In genomic region chr12:80436336-80436976, GRCm38 (mm10) we compare ENCODE assay signal across 8 mouse cellular contexts. TPM values are rescaled to one million over a fixed set of nuclear protein-coding genes. Genes with fewer than 3 reads are reported as not detected.
DNase-seq lines count a peak whose midpoint lies in the region; ATAC-seq and TF ChIP-seq lines count a peak whose summit lies in the region.

TSS of gene Dcaf5 (minus strand) at chr12:80436601.

- H3K9me3 ChIP-seq in E14TG2a.4 (ENCODE audit: low read length), result no peaks in the 10 kb centered on the region
- no peaks in the 10 kb centered on the region for H3K9me3 ChIP-seq in forebrain, embryonic 13.5 days (replicated peaks)
- no peaks in the 10 kb centered on the region for H3K9me3 ChIP-seq in heart, postnatal 0 days (replicated peaks; ENCODE audit: control insufficient read depth, low read length)
- no peaks in the 10 kb centered on the region for H3K9me3 ChIP-seq in liver, embryonic 15.5 days (replicated peaks)
- H3K9me3 ChIP-seq in neural tube, embryonic 12.5 days, result no peaks in the 10 kb centered on the region
- no peaks in the 10 kb centered on the region for H3K9me3 ChIP-seq in stomach, postnatal 0 days (ENCODE audit: control insufficient read depth, low read length)

- ATAC-seq in cerebellum, adult (ENCODE audit: insufficient number of reproducible peaks, low FRiP score, low TSS enrichment), result peak; percentile 66
- peak; percentile 86 for ATAC-seq in forebrain, embryonic 13.5 days
- peak; percentile 71 for ATAC-seq in heart, postnatal 0 days (ENCODE audit: insufficient read depth, low read depth)
- ATAC-seq in liver, embryonic 15.5 days (ENCODE audit: insufficient read depth), result peak; percentile 80
- peak; percentile 76 for ATAC-seq in neural tube, embryonic 12.5 days (ENCODE audit: low FRiP score, low read depth)
- peak; percentile 66 for ATAC-seq in stomach, postnatal 0 days (ENCODE audit: low FRiP score, low TSS enrichment)

- TF ChIP-seq CTCF in E14TG2a.4 (conservative IDR thresholded peaks at IDR 0.05; ENCODE audit: low read length), result no peak
- no peak for TF ChIP-seq CTCF in heart, postnatal 0 days (IDR thresholded peaks at IDR 0.05; ENCODE audit: low read depth)
- TF ChIP-seq CTCF in stomach, postnatal 0 days (IDR thresholded peaks at IDR 0.05; ENCODE audit: low read depth), result peak; percentile 7; the same call in 1 of the 2 replicates

- TF ChIP-seq EP300 in heart, postnatal 0 days (IDR thresholded peaks at IDR 0.05; ENCODE audit: low read depth), result no peak
- TF ChIP-seq EP300 in stomach, postnatal 0 days (optimal IDR thresholded peaks at IDR 0.05), result no peak

- H3K27ac ChIP-seq in forebrain, embryonic 13.5 days, result peak within 1 kb of the TSS; percentile 96
- H3K27ac ChIP-seq in heart, postnatal 0 days (ENCODE audit: low read depth), result peak within 1 kb of the TSS; percentile 96
- H3K27ac ChIP-seq in liver, embryonic 15.5 days (replicated peaks), result peak within 1 kb of the TSS; percentile 75
- peak within 1 kb of the TSS; percentile 96 for H3K27ac ChIP-seq in neural tube, embryonic 12.5 days
- peak within 1 kb of the TSS; percentile 97 for H3K27ac ChIP-seq in stomach, postnatal 0 days (replicated peaks)

- DNase-seq in heart, postnatal 0 days (ENCODE audit: low spot score), result peak; percentile 71
- DNase-seq in kidney, postnatal 4 days, result peak; percentile 82 to 88
- DNase-seq in stomach, postnatal 0 days (ENCODE audit: low spot score), result peak; percentile 88

- H3K27me3 ChIP-seq in E14TG2a.4 (ENCODE audit: insufficient read depth, low read length), result peaks cover 13% of the 10 kb centered on the region
- no peaks in the 10 kb centered on the region for H3K27me3 ChIP-seq in forebrain, embryonic 13.5 days
- H3K27me3 ChIP-seq in heart, postnatal 0 days (ENCODE audit: control insufficient read depth, insufficient read depth, low read length), result no peaks in the 10 kb centered on the region
- no peaks in the 10 kb centered on the region; the same call in 1 of the 2 replicates for H3K27me3 ChIP-seq in liver, embryonic 15.5 days
- H3K27me3 ChIP-seq in neural tube, embryonic 12.5 days (replicated peaks), result no peaks in the 10 kb centered on the region
- H3K27me3 ChIP-seq in stomach, postnatal 0 days (ENCODE audit: control insufficient read depth, insufficient read depth, low read length), result no peaks in the 10 kb centered on the region

- H3K4me2 ChIP-seq in forebrain, embryonic 13.5 days, result peak within 1 kb of the TSS; percentile 75
- peak within 1 kb of the TSS; percentile 81 for H3K4me2 ChIP-seq in heart, postnatal 0 days (ENCODE audit: low read depth, low read length)
- H3K4me2 ChIP-seq in liver, embryonic 15.5 days, result peak within 1 kb of the TSS; percentile 95
- H3K4me2 ChIP-seq in neural tube, embryonic 12.5 days (replicated peaks), result peak within 1 kb of the TSS; percentile 79
- H3K4me2 ChIP-seq in stomach, postnatal 0 days (replicated peaks; ENCODE audit: low read depth), result peak within 1 kb of the TSS; percentile 90

- peak within 1 kb of the TSS; percentile 89 for H3K4me3 ChIP-seq in E14TG2a.4 (replicated peaks; ENCODE audit: low read length)
- H3K4me3 ChIP-seq in forebrain, embryonic 13.5 days, result peak within 1 kb of the TSS; percentile 93
- H3K4me3 ChIP-seq in heart, postnatal 0 days (ENCODE audit: low read depth, low read length), result peak within 1 kb of the TSS; percentile 72
- peak within 1 kb of the TSS; percentile 79 for H3K4me3 ChIP-seq in liver, embryonic 15.5 days (replicated peaks)
- H3K4me3 ChIP-seq in neural tube, embryonic 12.5 days, result peak within 1 kb of the TSS; percentile 89
- peak within 1 kb of the TSS; percentile 92 for H3K4me3 ChIP-seq in stomach, postnatal 0 days (ENCODE audit: low read depth, low read length)

- H3K9ac ChIP-seq in forebrain, embryonic 13.5 days, result peak within 1 kb of the TSS; percentile 94
- peak within 1 kb of the TSS; percentile 79 for H3K9ac ChIP-seq in heart, postnatal 0 days (replicated peaks; ENCODE audit: low read depth, low read length)
- peak within 1 kb of the TSS; percentile 76 for H3K9ac ChIP-seq in liver, embryonic 15.5 days
- H3K9ac ChIP-seq in neural tube, embryonic 12.5 days, result peak within 1 kb of the TSS; percentile 92
- H3K9ac ChIP-seq in stomach, postnatal 0 days (ENCODE audit: low read length), result peak within 1 kb of the TSS; percentile 95

- WGBS in forebrain, embryonic 13.5 days, result 0% methylated on average over 47 of the region's 79 CpGs
- under 1% methylated on average over 41 of the region's 79 CpGs for WGBS in heart, postnatal 0 days
- WGBS in liver, embryonic 15.5 days (ENCODE audit: insufficient replicate concordance), result 1% methylated on average over 71 of the region's 79 CpGs
- under 1% methylated on average over 73 of the region's 79 CpGs for whole genome bisulfite sequencing in neural tube, embryonic 12.5 days
- WGBS in stomach, postnatal 0 days, result under 1% methylated on average over 65 of the region's 79 CpGs

- no peaks in the 10 kb centered on the region for H3K36me3 ChIP-seq in E14TG2a.4 (ENCODE audit: insufficient read depth, low read length)
- H3K36me3 ChIP-seq in forebrain, embryonic 13.5 days (ENCODE audit: poor library complexity, severe bottlenecking), result 0 out of 2 replicates have a peak, but pooled peaks cover 4% of the 10 kb centered on the region
- no peaks in the 10 kb centered on the region for H3K36me3 ChIP-seq in heart, postnatal 0 days (replicated peaks; ENCODE audit: control insufficient read depth, insufficient read depth, low read length)
- no peaks in the 10 kb centered on the region for H3K36me3 ChIP-seq in liver, embryonic 15.5 days (replicated peaks)
- H3K36me3 ChIP-seq in neural tube, embryonic 12.5 days, result no peaks in the 10 kb centered on the region
- no peaks in the 10 kb centered on the region for H3K36me3 ChIP-seq in stomach, postnatal 0 days (ENCODE audit: control insufficient read depth, insufficient read depth, low read length)

- H3K4me1 ChIP-seq in E14TG2a.4 (replicated peaks; ENCODE audit: low read depth, low read length), result peaks cover 18% of the 10 kb centered on the region
- peaks cover 13% of the 10 kb centered on the region for H3K4me1 ChIP-seq in forebrain, embryonic 13.5 days
- peaks cover 8% of the 10 kb centered on the region for H3K4me1 ChIP-seq in heart, postnatal 0 days (ENCODE audit: control insufficient read depth, insufficient read depth)
- H3K4me1 ChIP-seq in liver, embryonic 15.5 days (replicated peaks), result peaks cover 32% of the 10 kb centered on the region
- H3K4me1 ChIP-seq in neural tube, embryonic 12.5 days, result peaks cover 9% of the 10 kb centered on the region
- H3K4me1 ChIP-seq in stomach, postnatal 0 days (replicated peaks; ENCODE audit: control insufficient read depth, insufficient read depth), result no peaks in the 10 kb centered on the region

RNA-seq across cellular contexts. Expression of gene Dcaf5, which starts in this region (rescaled TPM):
- 16.1 and 19.5 TPM in 2 replicates for polyA plus RNA-seq in forebrain, embryonic 13.5 days (2015; fragmentation: Nextera tagmentation; extraction: Ambion mirVana)
- total RNA-seq in heart, postnatal 0 days (2014; rRNA removed; ENCODE audit: low replicate concordance), result 22.0 and 25.0 TPM in 2 replicates
- polyA plus RNA-seq in heart, postnatal 0 days (2015; fragmentation: Nextera tagmentation; extraction: Ambion mirVana), result 7.1 and 7.9 TPM in 2 replicates
- polyA plus RNA-seq in liver, embryonic 15.5 days (2015; fragmentation: Nextera tagmentation; extraction: Ambion mirVana), result 2.2 and 3.2 TPM in 2 replicates
- 23.0 and 23.7 TPM in 2 replicates for polyA plus RNA-seq in neural tube, embryonic 12.5 days (2016; fragmentation: Nextera tagmentation; extraction: Ambion mirVana)
- polyA plus RNA-seq in stomach, postnatal 0 days (2015; fragmentation: Nextera tagmentation; extraction: Ambion mirVana), result 5.4 and 7.2 TPM in 2 replicates

Comparison
In these comparisons a context has a peak if more than half of its experiments do, and no peak if none do; other contexts are left out.
1. Peak in every context shown above with its lines: DNase-seq, ATAC-seq, H3K4me3 ChIP-seq and H3K27ac ChIP-seq.